Mouse (Mus musculus) stomach, embryonic 16.5 days (tissue): Measurements from ENCODE around the gene Usf3. TPM values are rescaled to one million over a fixed set of nuclear protein-coding genes. Genes with fewer than 3 reads are reported as not detected.

Experiments used
- ATAC-seq: fragments of 200-750 bp; cut with Nextera tagmentation; 2 replicates; pipeline ENCODE4 v1.8.0; 2017; ENCODE audit warnings: moderate number of reproducible peaks, moderate TSS enrichment; ENCODE audit not compliant: insufficient read depth, low FRiP score
- H3K27ac ChIP-seq: fragments of 300-500 bp; sonication (generic); 2 replicates; pipeline ENCODE4 v1.5.1; 2014; ENCODE audit warnings: low read length
- H3K27me3 ChIP-seq: fragments of 300-500 bp; sonication (generic); 2 replicates; pipeline ENCODE4 v1.6.1; 2014; ENCODE audit warnings: low read length, control low read depth, mixed read lengths; ENCODE audit not compliant: control insufficient read depth, insufficient read depth
- H3K36me3 ChIP-seq: fragments of 300-500 bp; sonication (generic); 2 replicates; pipeline ENCODE4 v1.6.1; 2014; ENCODE audit warnings: low read length; ENCODE audit not compliant: control insufficient read depth, insufficient read depth
- H3K4me1 ChIP-seq: fragments of 300-500 bp; sonication (generic); 2 replicates; pipeline ENCODE4 v1.6.1; 2014; ENCODE audit warnings: low read length, control low read depth, mixed read lengths; ENCODE audit not compliant: control insufficient read depth, insufficient read depth
- H3K4me2 ChIP-seq: fragments of 300-500 bp; sonication (generic); 2 replicates; pipeline ENCODE4 v1.6.1; 2014; ENCODE audit warnings: low read depth, low read length, mixed read lengths
- H3K4me3 ChIP-seq: fragments of 300-500 bp; sonication (generic); replicated peaks from 2 replicates; pipeline ENCODE4 v1.5.1; 2014; ENCODE audit warnings: mild to moderate bottlenecking, low read length
- H3K9ac ChIP-seq: fragments of 300-500 bp; sonication (generic); 2 replicates; pipeline ENCODE4 v1.6.1; 2014; ENCODE audit warnings: low read length
- H3K9me3 ChIP-seq: fragments of 300-500 bp; sonication (generic); replicated peaks from 2 replicates; pipeline ENCODE4 v1.6.1; 2016; ENCODE audit warnings: low read length, control low read depth; ENCODE audit not compliant: control insufficient read depth
- WGBS: fragments of 180-500 bp; shearing (Covaris S2); extraction: QIAGEN DNeasy Blood & Tissue Kit; methylation state at CpG from one replicate; pipeline ENCODE4 v1.1.7; 2014; 5-methylcytosine and 5-hydroxymethylcytosine counted together
- polyA plus RNA-seq: library from polyadenylated mRNA; unstranded; fragments of >200 nt; fragmentation: Nextera tagmentation; extraction: Ambion mirVana; gene quantifications from 2 replicates; pipeline ENCODE4 v1.2.1, GENCODE M21; 2015

Gene Usf3
- polyA plus RNA-seq, 1 experiment from 2014 or later = 3.3 TPM

DNA sequence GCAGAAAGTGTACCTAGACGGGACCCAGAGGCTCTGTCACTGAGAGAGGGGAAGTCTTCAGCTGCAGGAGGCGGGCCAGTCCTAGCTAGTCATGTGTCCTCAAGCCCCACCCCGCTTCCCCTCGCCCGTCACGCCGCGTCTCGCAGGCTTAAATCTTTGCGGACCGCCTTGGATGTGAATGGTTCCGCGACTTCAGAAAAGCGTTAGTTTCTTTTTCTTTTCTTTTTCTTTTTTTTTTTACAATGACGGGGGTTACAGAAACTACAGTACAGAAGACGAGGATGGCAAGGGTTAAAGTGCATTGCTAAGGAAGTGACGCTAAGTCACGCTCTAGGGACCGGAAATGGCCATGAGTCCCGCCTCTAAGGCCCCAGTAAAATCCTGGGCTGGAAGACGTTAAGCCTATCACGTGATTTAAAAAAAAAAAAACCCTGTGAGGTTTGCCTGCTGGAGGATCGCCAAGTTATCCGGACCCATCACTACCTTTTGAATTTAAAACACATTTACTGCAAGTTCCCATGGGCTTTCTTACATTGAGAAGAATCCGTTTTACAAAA lies 34.0 kb upstream of the Usf3 start:
- Histone ChIP-seq H3K27ac (peak overlapping the region; percentile 99), H3K9ac (peak overlapping the region; percentile 96)
- WGBS = under 1% methylated on average over 25 of the region's 25 CpGs

DNA sequence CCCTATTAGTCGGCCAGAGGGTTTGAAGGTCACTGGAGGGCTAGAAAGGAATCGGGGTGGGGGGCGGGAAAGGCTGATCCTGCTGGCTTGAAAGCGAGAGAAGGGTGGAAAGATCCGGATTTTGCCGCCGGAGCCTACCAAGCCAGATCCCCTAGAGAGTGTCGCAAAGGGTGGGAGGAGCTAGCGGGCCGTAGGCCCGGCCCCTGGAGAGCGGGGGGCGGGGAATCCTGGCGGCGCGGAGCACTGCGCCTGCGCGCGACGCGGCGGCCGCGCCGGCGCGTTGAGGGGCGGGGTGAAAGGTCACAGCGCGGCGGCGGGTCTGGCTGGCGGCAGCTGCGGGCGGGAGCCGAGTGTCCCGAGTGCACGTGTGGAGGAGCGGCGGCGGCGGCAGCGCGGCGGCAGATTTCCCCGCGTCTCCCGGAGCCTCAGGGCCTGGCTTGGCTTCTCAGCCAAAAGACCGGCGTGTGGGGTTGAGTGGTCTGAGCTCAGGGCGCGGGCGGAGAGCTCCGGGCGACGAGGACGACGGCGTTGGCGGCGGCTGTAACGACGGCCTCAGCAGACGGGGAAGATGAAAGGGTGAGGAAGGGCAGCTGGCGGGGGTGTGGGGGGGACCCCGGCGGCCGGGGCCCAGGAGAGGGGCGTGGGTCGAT lies 33.4 kb upstream of the Usf3 start, which contains the start of the genes Atp6v1a and Naa50:
TSS of gene Atp6v1a (minus strand) at position 170 of the 650 bp plus-strand sequence.
TSS of gene Naa50 (plus strand) at position 295 of the 650 bp plus-strand sequence.
- peak within 1 kb of the TSS; percentile 96 for H3K9ac ChIP-seq
- WGBS = under 1% methylated on average over 71 of the region's 71 CpGs
- H3K4me1 ChIP-seq = peaks cover 8% of the 10 kb centered on the region
- no peaks in the 10 kb centered on the region for H3K36me3 ChIP-seq
- no peaks in the 10 kb centered on the region for H3K9me3 ChIP-seq
- H3K4me3 ChIP-seq = peak within 1 kb of the TSS; percentile 92
- H3K27me3 ChIP-seq = no peaks in the 10 kb centered on the region
- peak within 1 kb of the TSS; percentile 99 for H3K27ac ChIP-seq
- peak; percentile 91 for ATAC-seq
- peak within 1 kb of the TSS; percentile 93 for H3K4me2 ChIP-seq

More for the DNA sequence above, 34.0 kb upstream of the Usf3 start:
- peak; percentile 82 for ATAC-seq
- H3K9me3 ChIP-seq = no peaks in the 10 kb centered on the region
- H3K4me3 ChIP-seq = peak overlapping the region; percentile 92
- H3K36me3 ChIP-seq = no peaks in the 10 kb centered on the region
- H3K27me3 ChIP-seq = no peaks in the 10 kb centered on the region
- H3K4me2 ChIP-seq = peak overlapping the region; percentile 93
- H3K4me1 ChIP-seq = peaks cover 8% of the 10 kb centered on the region

DNA sequence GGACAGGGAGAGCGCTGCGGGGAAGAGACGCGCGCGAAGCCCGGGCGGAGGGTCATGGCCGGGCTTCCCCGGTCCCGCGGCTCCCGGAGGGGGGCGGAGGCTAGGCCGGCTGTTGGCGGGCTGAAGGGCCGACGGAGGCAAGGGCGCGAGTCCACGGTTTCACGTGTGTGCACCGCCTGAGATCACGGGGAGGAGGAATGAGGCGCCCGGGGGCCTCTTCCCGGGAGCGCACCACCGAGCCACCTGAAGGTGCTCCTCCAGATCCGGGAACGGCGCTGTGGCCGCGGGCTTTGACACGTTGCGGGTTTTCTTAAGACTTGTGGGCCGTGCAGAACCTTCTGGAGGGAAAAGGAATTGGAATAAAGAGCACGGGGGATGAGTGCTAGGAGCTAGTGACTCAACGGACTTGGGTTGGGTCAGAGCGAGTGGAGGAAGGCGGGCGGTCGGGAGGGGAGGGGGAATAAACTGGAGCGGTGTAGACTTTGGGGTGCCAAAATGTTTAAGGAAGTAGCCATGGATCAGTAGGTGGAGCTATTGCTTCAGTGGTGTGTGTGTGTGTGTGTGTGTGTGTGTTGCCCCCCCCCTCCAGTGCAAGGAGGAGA lies 32.8 kb upstream of the Usf3 start:
- H3K4me1 ChIP-seq = peaks cover 8% of the 10 kb centered on the region
- H3K27ac ChIP-seq = peak overlapping the region; percentile 99
- H3K27me3 ChIP-seq = no peaks in the 10 kb centered on the region
- WGBS = under 1% methylated on average over 43 of the region's 44 CpGs
- peak overlapping the region; percentile 96 for H3K9ac ChIP-seq
- H3K4me2 ChIP-seq = peak overlapping the region; percentile 58
- H3K36me3 ChIP-seq = no peaks in the 10 kb centered on the region
- H3K9me3 ChIP-seq = no peaks in the 10 kb centered on the region
- peak overlapping the region; percentile 92 for H3K4me3 ChIP-seq
- ATAC-seq = peak; percentile 77

DNA sequence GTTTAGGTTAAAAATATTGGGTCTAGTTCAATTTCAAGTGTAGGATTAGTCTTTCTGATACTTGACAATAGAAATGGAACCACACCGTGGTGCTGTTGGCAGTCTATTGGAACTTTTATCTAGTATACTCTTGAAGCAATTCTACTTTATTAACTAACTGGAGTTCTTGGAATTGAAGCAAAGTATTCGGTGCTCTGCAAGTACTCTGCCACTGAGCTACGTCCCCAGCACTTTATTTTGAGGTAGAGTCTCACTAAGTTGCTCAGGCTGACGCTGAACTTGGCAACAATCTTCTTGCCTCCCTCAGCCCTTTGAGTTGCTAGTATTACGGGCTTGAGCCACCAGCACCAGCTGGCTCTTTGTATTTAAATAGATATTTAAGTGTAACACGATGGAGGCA lies 31.6 kb upstream of the Usf3 start:
- H3K36me3 ChIP-seq = no peaks in the 10 kb centered on the region
- H3K4me1 ChIP-seq = peaks cover 8% of the 10 kb centered on the region
- no peaks in the 10 kb centered on the region for H3K9me3 ChIP-seq
- peak overlapping the region; percentile 22; the same call in 1 of the 2 replicates for H3K4me3 ChIP-seq
- 31% methylated on average over 6 of the region's 6 CpGs for WGBS
- H3K9ac ChIP-seq = 0 out of 2 replicates have a peak overlapping the region, but pooled peaks have one; percentile 47
- ATAC-seq = no peak
- peak overlapping the region; percentile 34; the same call in 1 of the 2 replicates for H3K27ac ChIP-seq
- H3K27me3 ChIP-seq = no peaks in the 10 kb centered on the region
- H3K4me2 ChIP-seq = peak overlapping the region; percentile 58

DNA sequence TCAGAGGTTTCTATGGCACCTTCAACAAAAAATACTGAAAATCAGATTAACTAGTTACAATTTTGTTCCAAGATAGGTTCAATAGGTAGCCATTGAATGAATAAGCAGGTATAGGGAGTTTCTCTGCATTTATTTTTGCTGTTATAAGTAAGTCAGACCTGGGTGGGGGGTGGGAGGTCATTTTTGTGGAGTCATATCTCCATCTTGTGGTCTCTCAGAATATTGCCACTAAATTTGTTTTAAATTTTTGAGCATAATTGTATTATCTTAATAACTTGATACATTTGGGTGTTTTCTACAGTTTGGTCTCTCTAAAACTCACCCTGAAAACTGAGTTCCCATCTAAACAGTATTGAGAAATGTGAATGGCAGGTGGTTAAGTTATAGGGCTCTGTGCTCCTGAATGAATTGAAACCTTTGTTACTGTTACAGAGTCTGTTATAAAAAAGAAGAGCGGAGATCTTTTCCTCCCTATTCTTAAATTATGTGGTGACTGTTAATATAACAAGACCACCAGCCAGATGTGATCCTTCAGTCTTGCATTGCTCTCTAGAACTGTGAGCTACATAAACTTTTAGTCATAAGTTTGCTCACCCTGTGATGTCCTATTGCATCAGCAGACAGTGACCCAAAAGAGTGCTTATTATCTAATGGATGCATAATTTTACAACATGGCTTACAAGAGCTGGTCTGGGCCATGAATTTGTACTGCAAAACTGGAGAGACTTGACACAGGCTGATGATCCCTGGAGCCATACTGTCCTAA lies 23.9 kb upstream of the Usf3 start:
- H3K9me3 ChIP-seq = no peaks in the 10 kb centered on the region
- H3K4me3 ChIP-seq = no peak overlapping the region
- H3K27ac ChIP-seq = no peak overlapping the region
- 70% methylated on average over 1 of the region's 1 CpGs for WGBS
- no peak for ATAC-seq
- no peak overlapping the region for H3K4me2 ChIP-seq
- no peaks in the 10 kb centered on the region for H3K36me3 ChIP-seq
- H3K9ac ChIP-seq = no peak overlapping the region
- no peaks in the 10 kb centered on the region for H3K27me3 ChIP-seq
- no peaks in the 10 kb centered on the region for H3K4me1 ChIP-seq

DNA sequence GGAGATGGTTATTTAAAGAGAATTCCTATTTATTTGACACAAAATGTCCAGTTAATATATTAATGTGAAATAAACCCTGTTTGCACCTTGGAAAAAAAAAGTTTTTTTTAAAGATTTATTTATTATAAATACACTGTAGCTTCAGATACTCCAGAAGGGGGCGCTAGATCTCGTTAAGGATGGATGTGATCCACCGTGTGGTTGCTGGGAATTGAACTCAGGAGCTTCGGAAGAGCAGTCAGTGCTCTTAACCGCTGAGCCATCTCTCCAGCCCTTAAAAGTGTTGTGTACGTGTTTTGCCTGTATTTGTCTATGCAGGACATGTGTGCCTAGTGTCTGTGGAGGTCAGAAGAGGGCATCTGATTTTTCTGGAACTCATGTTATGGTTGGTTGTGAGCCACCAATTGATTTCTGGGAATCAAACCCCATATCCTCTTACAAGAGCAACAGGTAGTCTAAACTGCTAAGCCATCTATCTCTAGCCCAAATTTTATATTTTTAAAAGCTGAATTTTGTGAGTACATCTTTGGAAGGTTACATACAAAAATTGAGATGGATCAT lies 18.5 kb upstream of the Usf3 start:
- no peak for ATAC-seq
- H3K4me1 ChIP-seq = no peaks in the 10 kb centered on the region
- H3K27ac ChIP-seq = no peak overlapping the region
- no peaks in the 10 kb centered on the region for H3K27me3 ChIP-seq
- no peaks in the 10 kb centered on the region for H3K9me3 ChIP-seq
- H3K9ac ChIP-seq = no peak overlapping the region
- H3K4me3 ChIP-seq = no peak overlapping the region
- WGBS = 71% methylated on average over 6 of the region's 6 CpGs
- H3K36me3 ChIP-seq = 0 out of 2 replicates have a peak, but pooled peaks cover 3% of the 10 kb centered on the region
- no peak overlapping the region for H3K4me2 ChIP-seq

DNA sequence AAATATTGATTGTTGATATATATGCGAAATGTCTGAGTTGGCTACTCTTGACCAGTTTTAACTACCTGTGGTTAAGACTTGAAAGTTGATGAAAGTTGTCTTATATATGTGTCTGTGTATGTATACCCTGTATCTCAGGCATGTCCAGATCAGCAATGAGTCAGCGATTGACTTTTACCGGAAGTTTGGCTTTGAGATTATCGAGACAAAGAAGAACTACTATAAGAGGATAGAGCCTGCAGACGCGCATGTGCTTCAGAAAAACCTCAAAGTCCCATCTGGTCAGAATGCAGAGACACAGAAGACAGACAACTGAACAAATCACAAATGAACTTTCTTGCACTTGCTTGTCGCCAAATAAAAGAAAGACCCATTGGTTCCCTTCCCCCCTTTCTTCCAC lies 13.7 kb upstream of the Usf3 start:
- Histone ChIP-seq H3K4me1 (no peaks in the 10 kb centered on the region), H3K36me3 (0 out of 2 replicates have a peak, but pooled peaks cover 3% of the 10 kb centered on the region), H3K9ac (no peak overlapping the region), H3K27ac (no peak overlapping the region), H3K27me3 (no peaks in the 10 kb centered on the region), H3K9me3 (no peaks in the 10 kb centered on the region), H3K4me2 (no peak overlapping the region), H3K4me3 (no peak overlapping the region)
- WGBS = 71% methylated on average over 7 of the region's 7 CpGs
- ATAC-seq = no peak

DNA sequence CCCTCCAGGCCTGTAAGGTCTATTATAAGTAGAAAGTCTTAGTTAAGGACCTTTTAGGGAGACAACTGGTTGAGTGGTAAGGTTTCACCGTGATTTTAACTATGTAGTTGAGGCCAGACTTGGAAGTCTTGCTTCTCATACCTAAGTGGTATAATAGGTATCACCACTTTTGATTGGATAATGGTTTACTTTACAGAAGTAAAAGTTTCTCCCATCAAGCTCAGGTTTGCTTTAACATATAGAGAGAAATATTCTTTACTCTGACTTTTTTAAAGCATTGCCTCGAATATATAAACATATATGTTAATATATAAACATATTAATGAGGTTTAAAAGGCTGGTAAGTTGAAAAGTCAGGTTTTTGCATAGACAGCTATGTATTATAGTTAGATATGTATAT lies 9.2 kb upstream of the Usf3 start:
- Histone ChIP-seq H3K27me3 (no peaks in the 10 kb centered on the region), H3K9me3 (no peaks in the 10 kb centered on the region), H3K4me1 (no peaks in the 10 kb centered on the region), H3K4me3 (no peak overlapping the region), H3K36me3 (no peaks in the 10 kb centered on the region), H3K4me2 (no peak overlapping the region), H3K9ac (no peak overlapping the region), H3K27ac (no peak overlapping the region)
- WGBS = 87% methylated on average over 2 of the region's 2 CpGs
- ATAC-seq = no peak
